Mouse (Mus musculus) liver, embryonic 15.5 days (tissue): ENCODE measurements around the gene Zbtb20. TPM values are rescaled to one million over a fixed set of nuclear protein-coding genes. Genes with fewer than 3 reads are reported as not detected.

Experiments
- ATAC-seq: fragments of 200-750 bp; cut with Nextera tagmentation; 2 replicates; pipeline ENCODE4 v1.8.0; 2017; ENCODE audit warnings: moderate number of reproducible peaks, mild to moderate bottlenecking, moderate library complexity; ENCODE audit not compliant: insufficient read depth
- H3K27ac ChIP-seq: fragments of 300-500 bp; sonication (generic); replicated peaks from 2 replicates; pipeline ENCODE4 v1.5.1; 2015; ENCODE audit warnings: mild to moderate bottlenecking, inconsistent platforms
- H3K27me3 ChIP-seq: fragments of 300-500 bp; sonication (generic); 2 replicates; pipeline ENCODE4 v1.6.1; 2015; ENCODE audit warnings: mild to moderate bottlenecking, inconsistent platforms
- H3K36me3 ChIP-seq: fragments of 300-500 bp; sonication (generic); replicated peaks from 2 replicates; pipeline ENCODE4 v1.6.1; 2015; ENCODE audit warnings: moderate library complexity, mild to moderate bottlenecking, inconsistent platforms
- H3K4me1 ChIP-seq: fragments of 300-500 bp; sonication (generic); replicated peaks from 2 replicates; pipeline ENCODE4 v1.6.1; 2015; ENCODE audit warnings: inconsistent platforms
- H3K4me2 ChIP-seq: fragments of 300-500 bp; sonication (generic); 2 replicates; pipeline ENCODE4 v1.6.1; 2015; ENCODE audit warnings: moderate library complexity, mild to moderate bottlenecking, inconsistent platforms
- H3K4me3 ChIP-seq: fragments of 300-500 bp; sonication (generic); replicated peaks from 2 replicates; pipeline ENCODE4 v1.5.1; 2015; ENCODE audit warnings: mild to moderate bottlenecking, inconsistent platforms
- H3K9ac ChIP-seq: fragments of 300-500 bp; sonication (generic); 2 replicates; pipeline ENCODE4 v1.6.1; 2015; ENCODE audit warnings: moderate library complexity, mild to moderate bottlenecking, inconsistent platforms
- H3K9me3 ChIP-seq: fragments of 300-500 bp; sonication (generic); replicated peaks from 2 replicates; pipeline ENCODE4 v1.6.1; 2016; ENCODE audit warnings: inconsistent platforms
- WGBS: fragments of 180-500 bp; shearing (Covaris S2); methylation state at CpG from one replicate; pipeline ENCODE4 v1.1.7; 2015; ENCODE audit warnings: mixed read lengths; ENCODE audit not compliant: insufficient replicate concordance; 5-methylcytosine and 5-hydroxymethylcytosine counted together
- polyA plus RNA-seq: library from polyadenylated mRNA; unstranded; fragments of >200 nt; fragmentation: Nextera tagmentation; extraction: Ambion mirVana; gene quantifications from 2 replicates; pipeline ENCODE4 v1.2.1, GENCODE M21; 2015

Zbtb20 gene
- polyA plus RNA-seq, result 5.1 and 6.0 TPM in 2 replicates

DNA sequence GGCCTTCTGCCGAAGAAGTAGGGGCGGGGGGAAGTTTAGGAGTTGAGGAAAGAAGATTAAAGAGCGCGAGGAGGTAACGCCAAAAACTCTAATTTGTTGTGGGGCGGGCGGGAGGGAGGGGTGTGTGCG is at the start of gene Zbtb20:
Gene Zbtb20 (plus strand): TSS at position 30 of the 129 bp plus-strand sequence.
- Histone ChIP-seq H3K9ac (peak within 1 kb of the TSS; percentile 80), H3K36me3 (no peaks in the 10 kb centered on the region), H3K4me2 (peak within 1 kb of the TSS; percentile 85), H3K9me3 (no peaks in the 10 kb centered on the region), H3K4me3 (peak within 1 kb of the TSS; percentile 80), H3K4me1 (peaks cover 16% of the 10 kb centered on the region), H3K27me3 (no peaks in the 10 kb centered on the region), H3K27ac (peak within 1 kb of the TSS; percentile 92)
- WGBS, result 0% methylated on average over 6 of the region's 8 CpGs
- no peak for ATAC-seq

DNA sequence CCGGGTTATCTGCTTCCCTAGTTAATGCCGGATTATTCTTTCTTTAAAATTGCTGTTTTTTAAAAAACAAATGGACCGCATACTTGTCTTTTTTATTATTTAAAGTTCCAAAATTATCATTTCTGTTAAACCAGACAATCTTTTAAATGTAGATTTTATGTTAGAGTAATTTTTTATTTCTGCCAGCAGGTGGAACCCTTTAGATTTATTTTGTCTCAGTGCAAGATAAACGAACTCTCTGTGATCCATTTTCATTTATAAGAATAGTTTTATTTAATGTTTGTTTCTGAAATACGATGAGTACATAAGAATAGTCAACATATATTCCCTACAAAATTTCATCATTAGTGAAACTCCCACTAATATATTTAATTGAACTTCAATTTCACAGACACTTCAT is 39.7 kb upstream of the Zbtb20 start:
- Histone ChIP-seq H3K27me3 (no peaks in the 10 kb centered on the region), H3K4me2 (no peak overlapping the region), H3K4me3 (no peak overlapping the region), H3K9ac (no peak overlapping the region), H3K27ac (no peak overlapping the region), H3K9me3 (no peaks in the 10 kb centered on the region), H3K36me3 (no peaks in the 10 kb centered on the region), H3K4me1 (no peaks in the 10 kb centered on the region)
- 64% methylated on average over 5 of the region's 5 CpGs for WGBS
- ATAC-seq, result no peak

DNA sequence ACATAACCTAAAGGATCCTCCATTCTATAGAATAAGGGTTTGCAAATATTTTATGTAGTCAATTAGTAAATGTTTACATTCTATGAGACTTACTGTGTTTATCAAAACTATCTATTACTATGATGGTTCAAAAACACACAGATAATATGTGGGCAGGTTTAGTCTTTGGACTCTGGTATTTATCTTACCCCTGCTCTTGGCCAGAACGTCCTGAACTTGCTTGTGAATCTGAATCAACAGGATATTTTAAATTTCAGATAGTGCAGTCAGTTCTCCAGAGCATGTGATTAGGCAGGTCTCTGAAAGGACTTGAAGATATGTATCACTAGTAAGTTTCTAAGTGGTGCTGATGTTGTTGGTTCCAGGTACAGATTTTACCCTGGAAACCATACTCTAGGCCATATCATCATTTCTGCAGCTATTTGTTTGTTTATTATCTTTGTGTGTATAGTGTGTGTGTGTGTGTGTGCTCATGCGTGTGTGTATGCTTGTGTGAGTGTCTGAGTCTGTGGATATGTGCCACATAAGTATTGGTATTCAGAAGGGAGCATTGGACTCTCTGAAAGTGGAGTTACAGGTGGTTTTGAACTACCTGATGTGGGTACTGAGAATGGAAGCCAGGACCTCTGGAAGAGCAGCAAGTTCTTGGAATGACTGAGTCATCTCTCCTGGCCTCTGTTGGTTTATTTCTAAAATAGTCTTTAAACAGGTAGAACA is 39.1 kb upstream of the Zbtb20 start:
- H3K9ac ChIP-seq, result no peak overlapping the region
- WGBS, result 42% methylated on average over 2 of the region's 2 CpGs
- no peaks in the 10 kb centered on the region for H3K36me3 ChIP-seq
- no peaks in the 10 kb centered on the region for H3K27me3 ChIP-seq
- H3K9me3 ChIP-seq, result no peaks in the 10 kb centered on the region
- H3K4me1 ChIP-seq, result no peaks in the 10 kb centered on the region
- no peak overlapping the region for H3K4me3 ChIP-seq
- H3K4me2 ChIP-seq, result no peak overlapping the region
- no peak overlapping the region for H3K27ac ChIP-seq
- no peak for ATAC-seq

DNA sequence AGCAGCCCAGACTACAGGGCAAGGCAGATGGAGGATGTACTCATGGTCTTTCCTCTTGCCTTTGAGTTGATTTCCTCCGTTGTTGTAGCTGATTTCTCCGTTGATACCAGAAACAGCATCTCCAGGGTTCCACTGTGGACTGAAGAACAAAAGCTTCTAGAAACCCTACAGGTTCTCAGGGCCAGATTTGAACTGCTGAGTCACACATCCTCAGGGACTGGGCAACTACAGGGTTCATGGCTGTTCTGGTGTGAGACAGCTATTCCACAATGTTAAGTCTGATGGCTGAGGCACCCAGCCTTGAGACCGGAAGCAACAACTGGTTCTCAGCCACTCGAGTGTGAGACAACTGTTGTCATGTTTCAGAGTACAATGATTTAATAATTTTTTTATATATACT is 37.5 kb upstream of the Zbtb20 start:
- Histone ChIP-seq H3K4me3 (no peak overlapping the region), H3K4me1 (no peaks in the 10 kb centered on the region), H3K27me3 (no peaks in the 10 kb centered on the region), H3K36me3 (no peaks in the 10 kb centered on the region), H3K9me3 (no peaks in the 10 kb centered on the region), H3K27ac (no peak overlapping the region), H3K4me2 (no peak overlapping the region), H3K9ac (no peak overlapping the region)
- 66% methylated on average over 4 of the region's 4 CpGs for WGBS
- ATAC-seq, result no peak

DNA sequence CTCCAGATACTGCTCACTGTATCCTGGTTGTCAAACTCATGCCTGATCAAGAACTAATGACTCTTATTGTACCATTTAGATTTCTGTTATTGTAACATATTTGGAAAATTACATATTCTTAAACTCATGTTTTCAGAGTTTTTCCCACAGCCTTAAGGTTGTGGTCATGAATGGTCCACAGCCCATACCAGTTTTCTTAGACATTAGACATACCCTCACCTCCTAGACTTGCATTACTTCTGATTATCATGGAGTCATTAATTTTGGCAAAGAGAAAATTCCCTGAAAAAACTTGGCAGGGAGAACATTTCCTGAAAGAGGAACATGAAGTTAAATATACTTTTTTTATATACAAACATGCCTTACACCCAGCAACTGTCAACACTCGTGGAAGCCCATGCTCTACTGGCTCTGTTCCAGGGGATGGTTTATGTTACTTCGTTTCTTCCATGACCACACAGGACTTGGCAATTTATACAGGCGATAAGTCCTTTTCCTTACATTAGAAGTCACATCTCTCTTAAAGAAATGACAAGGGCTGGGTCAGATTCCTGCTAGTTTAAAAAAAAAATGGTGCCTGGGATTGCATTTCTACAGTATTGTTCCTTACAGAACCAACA is 18.0 kb upstream of the Zbtb20 start:
- no peak overlapping the region for H3K4me3 ChIP-seq
- no peak overlapping the region for H3K4me2 ChIP-seq
- H3K9ac ChIP-seq, result no peak overlapping the region
- H3K9me3 ChIP-seq, result no peaks in the 10 kb centered on the region
- WGBS, result 58% methylated on average over 3 of the region's 3 CpGs
- H3K27me3 ChIP-seq, result no peaks in the 10 kb centered on the region
- no peak for ATAC-seq
- H3K36me3 ChIP-seq, result no peaks in the 10 kb centered on the region
- H3K4me1 ChIP-seq, result no peaks in the 10 kb centered on the region
- no peak overlapping the region for H3K27ac ChIP-seq

DNA sequence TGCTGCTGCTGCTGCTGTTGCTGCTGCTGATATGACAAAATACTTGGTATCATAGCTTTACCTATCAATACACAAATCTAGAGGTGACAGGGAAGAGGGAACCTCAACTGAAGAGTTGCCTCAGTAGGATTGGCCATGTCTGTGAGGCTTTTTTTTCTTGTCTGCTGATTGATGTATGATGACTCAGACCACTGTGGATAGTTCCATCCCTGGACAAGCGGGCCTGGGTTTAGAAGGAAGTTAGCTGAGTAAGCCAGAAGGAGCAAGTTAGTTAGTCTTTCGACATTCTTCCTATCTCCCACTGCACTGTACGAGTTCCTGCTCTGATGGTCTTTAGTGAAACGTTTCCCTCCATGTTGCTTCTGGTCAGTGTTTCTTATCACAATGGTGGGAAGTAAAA is 16.4 kb upstream of the Zbtb20 start:
- Histone ChIP-seq H3K27me3 (no peaks in the 10 kb centered on the region), H3K9me3 (no peaks in the 10 kb centered on the region), H3K4me2 (no peak overlapping the region), H3K36me3 (no peaks in the 10 kb centered on the region), H3K4me1 (no peaks in the 10 kb centered on the region), H3K9ac (no peak overlapping the region), H3K4me3 (no peak overlapping the region), H3K27ac (no peak overlapping the region)
- 32% methylated on average over 4 of the region's 4 CpGs for WGBS
- no peak for ATAC-seq

DNA sequence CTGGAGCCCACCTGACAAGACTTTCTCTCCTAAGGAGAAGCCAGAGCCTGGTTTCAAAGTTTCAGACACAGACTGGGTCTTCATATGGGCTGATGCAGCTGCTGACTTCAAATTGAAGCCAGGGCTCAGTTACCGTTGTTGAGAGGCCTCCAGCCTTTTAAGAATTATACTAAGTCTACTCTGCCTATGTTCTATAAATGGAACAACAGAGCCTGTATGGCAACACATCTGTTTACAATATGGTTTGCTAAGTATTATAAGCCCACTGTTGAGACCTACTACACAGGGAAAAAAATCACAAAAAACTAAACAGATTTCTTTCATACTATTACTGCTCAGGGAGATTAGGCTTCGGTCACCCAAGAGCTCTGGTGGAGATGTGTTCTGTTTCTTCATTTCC is 12.4 kb upstream of the Zbtb20 start:
- ATAC-seq, result no peak
- H3K4me1 ChIP-seq, result no peaks in the 10 kb centered on the region
- 67% methylated on average over 2 of the region's 2 CpGs for WGBS
- no peak overlapping the region for H3K27ac ChIP-seq
- H3K36me3 ChIP-seq, result no peaks in the 10 kb centered on the region
- no peak overlapping the region for H3K9ac ChIP-seq
- H3K4me3 ChIP-seq, result no peak overlapping the region
- H3K9me3 ChIP-seq, result no peaks in the 10 kb centered on the region
- no peaks in the 10 kb centered on the region for H3K27me3 ChIP-seq
- no peak overlapping the region for H3K4me2 ChIP-seq

DNA sequence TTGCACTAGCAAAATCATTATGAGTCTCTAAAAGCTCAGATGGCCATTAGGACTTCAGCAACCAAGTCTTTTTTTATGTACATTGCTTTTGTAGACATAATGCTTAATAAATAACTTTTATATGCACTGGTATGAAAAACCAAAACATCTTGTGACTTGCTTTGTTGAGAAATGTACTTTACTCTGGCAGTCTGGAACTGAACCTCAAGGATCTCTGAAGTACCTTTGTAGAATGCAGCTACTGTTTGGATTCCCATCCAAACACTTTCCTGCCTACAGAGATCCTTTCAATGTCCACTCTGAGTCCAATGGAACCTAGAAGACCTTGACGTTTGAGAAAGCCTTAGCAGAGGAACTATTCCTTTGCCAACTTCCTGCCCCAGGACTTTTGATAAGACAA is 9.6 kb upstream of the Zbtb20 start:
- ATAC-seq, result no peak
- WGBS, result 18% methylated on average over 1 of the region's 1 CpGs
- Histone ChIP-seq H3K9ac (no peak overlapping the region), H3K4me2 (no peak overlapping the region), H3K9me3 (no peaks in the 10 kb centered on the region), H3K4me1 (peaks cover under 1% of the 10 kb centered on the region; the same call in 1 of the 2 replicates), H3K4me3 (no peak overlapping the region), H3K27ac (no peak overlapping the region), H3K27me3 (no peaks in the 10 kb centered on the region), H3K36me3 (no peaks in the 10 kb centered on the region)

DNA sequence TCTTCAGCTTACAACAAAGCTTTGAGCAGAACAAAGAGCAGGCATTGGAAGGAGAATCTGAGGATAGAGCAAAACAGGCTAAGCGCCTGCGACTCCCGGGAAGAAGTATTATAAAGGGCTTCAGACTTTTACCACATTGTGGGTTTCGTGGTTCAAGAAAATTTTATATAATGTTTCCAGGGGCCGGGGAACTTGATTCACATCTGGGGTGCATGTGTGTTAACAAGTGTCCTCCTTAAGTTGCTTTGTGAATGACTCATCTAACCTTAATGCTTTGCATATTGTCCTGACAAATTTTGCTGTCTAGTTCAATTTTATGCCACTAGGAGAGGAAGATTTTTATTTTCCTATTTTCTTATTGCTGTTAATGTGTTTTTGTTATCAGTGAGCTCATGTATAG is 3.6 kb upstream of the Zbtb20 start:
- WGBS, result 60% methylated on average over 5 of the region's 5 CpGs

DNA sequence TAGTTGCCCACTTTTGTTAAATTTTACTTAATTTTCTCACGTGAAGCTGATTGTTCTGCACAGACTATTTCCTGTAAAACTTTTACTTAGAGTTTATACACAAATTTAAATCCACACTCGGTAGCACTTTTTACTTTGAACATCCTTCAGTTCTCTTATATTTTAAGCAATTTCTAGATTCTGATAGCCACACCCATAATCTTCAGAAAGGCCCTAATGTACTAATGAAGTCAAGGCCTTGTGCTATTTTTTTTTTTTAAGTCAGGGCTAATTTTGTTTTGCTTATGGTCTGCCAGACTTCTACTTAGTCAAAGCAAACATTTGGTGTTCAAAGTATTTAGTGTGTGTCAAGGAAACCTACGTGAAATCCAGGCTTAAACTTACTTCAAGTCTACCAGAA is 1.7 kb upstream of the Zbtb20 start:
- 65% methylated on average over 3 of the region's 3 CpGs for WGBS
- Histone ChIP-seq H3K27ac (no peak overlapping the region), H3K4me1 (peaks cover 16% of the 10 kb centered on the region), H3K9ac (no peak overlapping the region), H3K4me2 (no peak overlapping the region), H3K27me3 (no peaks in the 10 kb centered on the region), H3K9me3 (no peaks in the 10 kb centered on the region), H3K36me3 (no peaks in the 10 kb centered on the region), H3K4me3 (no peak overlapping the region)
- no peak for ATAC-seq

More for the DNA sequence above, 3.6 kb upstream of the Zbtb20 start:
- peaks cover 16% of the 10 kb centered on the region for H3K4me1 ChIP-seq
- H3K4me3 ChIP-seq, result no peak overlapping the region
- no peaks in the 10 kb centered on the region for H3K36me3 ChIP-seq
- H3K9ac ChIP-seq, result no peak overlapping the region
- H3K27ac ChIP-seq, result no peak overlapping the region
- H3K9me3 ChIP-seq, result no peaks in the 10 kb centered on the region
- no peaks in the 10 kb centered on the region for H3K27me3 ChIP-seq
- no peak for ATAC-seq
- no peak overlapping the region for H3K4me2 ChIP-seq

DNA sequence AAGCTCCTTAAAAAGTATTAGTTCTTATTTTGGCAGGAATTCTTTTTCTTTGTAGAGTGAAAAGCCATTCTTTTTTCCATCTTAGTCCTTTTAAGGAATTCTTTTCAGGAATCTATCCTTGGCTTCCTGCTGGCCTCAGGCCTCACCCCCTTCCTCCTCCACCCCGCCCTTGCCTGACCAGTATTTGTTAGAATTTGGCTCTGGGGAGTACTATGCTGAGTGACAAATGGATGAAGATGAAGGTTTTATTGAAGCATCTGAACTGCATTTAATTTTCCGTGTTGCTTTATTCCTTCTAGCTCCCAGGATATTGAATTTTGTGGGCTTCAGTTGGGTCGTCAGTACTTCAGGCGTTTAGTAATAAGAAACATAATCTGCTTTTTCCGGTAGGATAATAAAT is 1.2 kb upstream of the Zbtb20 start:
- 3% methylated on average over 5 of the region's 5 CpGs for WGBS

More for the DNA sequence above, 1.2 kb upstream of the Zbtb20 start:
- no peak for ATAC-seq
- Histone ChIP-seq H3K9ac (peak overlapping the region; percentile 68), H3K27ac (peak overlapping the region; percentile 86), H3K4me1 (peaks cover 16% of the 10 kb centered on the region), H3K9me3 (no peaks in the 10 kb centered on the region), H3K27me3 (no peaks in the 10 kb centered on the region), H3K4me3 (peak overlapping the region; percentile 80), H3K4me2 (peak overlapping the region; percentile 85), H3K36me3 (no peaks in the 10 kb centered on the region)
